Mouse (Mus musculus) hindbrain, embryonic 12.5 days (tissue): ENCODE results near the gene Psmb5. TPM values are rescaled to one million over a fixed set of nuclear protein-coding genes. Genes with fewer than 3 reads are reported as not detected.

Experiments used
- ATAC-seq: fragments of 200-750 bp; cut with Nextera tagmentation; 2 replicates; pipeline ENCODE4 v1.8.0; 2017; ENCODE audit warnings: moderate TSS enrichment; ENCODE audit not compliant: low FRiP score
- H3K27ac ChIP-seq: fragments of 300-500 bp; sonication (generic); 2 replicates; pipeline ENCODE4 v1.5.1; 2016; ENCODE audit warnings: mild to moderate bottlenecking
- H3K27me3 ChIP-seq: fragments of 300-500 bp; sonication (generic); 2 replicates; pipeline ENCODE4 v1.6.1; 2016; ENCODE audit warnings: mild to moderate bottlenecking
- H3K36me3 ChIP-seq: fragments of 300-500 bp; sonication (generic); 2 replicates; pipeline ENCODE4 v1.6.1; 2016; ENCODE audit warnings: mild to moderate bottlenecking
- H3K4me1 ChIP-seq: fragments of 300-500 bp; sonication (generic); 2 replicates; pipeline ENCODE4 v1.6.1; 2016
- H3K4me2 ChIP-seq: fragments of 300-500 bp; sonication (generic); replicated peaks from 2 replicates; pipeline ENCODE4 v1.6.1; 2016; ENCODE audit warnings: mild to moderate bottlenecking
- H3K4me3 ChIP-seq: fragments of 300-500 bp; sonication (generic); 2 replicates; pipeline ENCODE4 v1.5.1; 2016; ENCODE audit warnings: mild to moderate bottlenecking
- H3K9ac ChIP-seq: fragments of 300-500 bp; sonication (generic); 2 replicates; pipeline ENCODE4 v1.6.1; 2016; ENCODE audit warnings: mild to moderate bottlenecking, moderate library complexity
- H3K9me3 ChIP-seq: fragments of 300-500 bp; sonication (generic); replicated peaks from 2 replicates; pipeline ENCODE4 v1.6.1; 2016; ENCODE audit warnings: mild to moderate bottlenecking
- WGBS: fragments of 180-500 bp; shearing (Covaris S2); methylation state at CpG from one replicate; pipeline ENCODE4 v1.1.7; 2016; 5-methylcytosine and 5-hydroxymethylcytosine counted together
- polyA plus RNA-seq: library from polyadenylated mRNA; unstranded; fragments of >200 nt; fragmentation: Nextera tagmentation; extraction: Ambion mirVana; gene quantifications from 2 replicates; pipeline ENCODE4 v1.2.1, GENCODE M21; 2016

Psmb5 gene
- 354 and 376 TPM in 2 replicates for polyA plus RNA-seq

DNA sequence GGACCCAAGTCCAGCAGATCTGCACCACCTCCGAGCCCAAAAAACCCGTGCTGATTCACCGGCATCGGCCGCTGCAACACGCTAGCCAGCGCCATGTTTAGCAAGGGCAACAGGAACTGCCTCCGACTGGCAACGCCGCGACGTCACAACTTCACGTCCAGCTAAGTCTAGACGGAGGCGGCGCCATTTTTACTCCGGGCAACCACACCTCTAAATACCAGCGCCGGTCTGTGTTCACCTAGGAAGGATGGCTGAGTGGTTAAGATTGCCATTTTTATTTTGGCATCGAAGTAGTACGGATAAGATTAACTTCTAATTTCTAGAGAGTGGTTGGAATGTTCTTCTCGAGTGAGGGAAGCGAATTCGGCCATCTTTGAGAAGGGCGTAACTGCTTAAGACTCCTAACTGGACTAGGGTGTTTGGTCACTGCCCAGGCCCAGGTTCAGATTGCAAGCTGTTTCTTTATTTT is at the start of gene Psmb5:
Gene Psmb5 (minus strand): TSS at position 126 of the 469 bp plus-strand sequence.
- Histone ChIP-seq H3K4me1 (peaks cover 9% of the 10 kb centered on the region), H3K27me3 (no peaks in the 10 kb centered on the region), H3K4me3 (peak within 1 kb of the TSS; percentile 88), H3K9ac (peak within 1 kb of the TSS; percentile 92), H3K9me3 (no peaks in the 10 kb centered on the region), H3K27ac (peak within 1 kb of the TSS; percentile 71), H3K36me3 (peaks cover 27% of the 10 kb centered on the region), H3K4me2 (peak within 1 kb of the TSS; percentile 75)
- ATAC-seq = peak; percentile 90
- under 1% methylated on average over 25 of the region's 25 CpGs for WGBS

DNA sequence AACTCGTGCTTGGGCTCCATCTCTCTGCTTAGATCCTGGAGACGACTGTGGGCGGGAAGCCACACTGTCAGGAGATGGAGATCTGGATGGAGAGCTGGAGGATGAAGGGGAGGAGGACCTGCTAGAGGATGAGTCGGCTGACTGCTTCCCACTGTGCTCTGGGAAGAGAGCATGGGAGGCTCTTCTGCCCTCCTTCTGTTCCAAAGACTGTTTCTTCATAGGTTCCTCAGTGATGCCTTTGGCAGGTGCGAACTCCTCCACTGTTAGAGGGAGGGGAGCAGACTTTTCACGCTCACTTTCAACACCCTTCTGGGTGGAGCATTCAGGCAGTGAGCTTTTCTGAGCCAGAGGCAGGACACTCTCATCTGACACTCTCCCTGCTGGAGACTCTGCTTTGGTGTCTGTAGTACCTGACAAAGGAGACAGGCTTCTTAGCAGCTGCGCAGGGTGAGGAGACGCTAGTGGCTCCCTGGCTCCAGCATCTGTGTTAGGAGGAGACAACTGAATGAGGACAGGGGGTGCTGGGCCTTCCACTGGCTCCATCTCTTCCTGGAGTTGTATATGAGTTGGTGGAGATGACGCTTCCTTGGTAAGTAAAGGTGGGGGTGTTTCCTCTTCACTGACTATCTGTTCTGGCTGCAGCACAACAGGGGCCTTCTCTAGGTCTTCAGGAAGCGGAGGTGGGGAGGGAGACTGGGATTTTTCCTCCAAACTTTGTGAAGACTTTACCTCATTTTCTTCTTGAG is 46.8 kb upstream of the Psmb5 start:
- no peaks in the 10 kb centered on the region for H3K27me3 ChIP-seq
- ATAC-seq = no peak
- H3K4me3 ChIP-seq = no peak overlapping the region
- H3K4me2 ChIP-seq = no peak overlapping the region
- H3K9me3 ChIP-seq = no peaks in the 10 kb centered on the region
- H3K4me1 ChIP-seq = no peaks in the 10 kb centered on the region
- H3K27ac ChIP-seq = no peak overlapping the region
- peaks cover 94% of the 10 kb centered on the region for H3K36me3 ChIP-seq
- 92% methylated on average over 10 of the region's 10 CpGs for WGBS
- H3K9ac ChIP-seq = no peak overlapping the region

DNA sequence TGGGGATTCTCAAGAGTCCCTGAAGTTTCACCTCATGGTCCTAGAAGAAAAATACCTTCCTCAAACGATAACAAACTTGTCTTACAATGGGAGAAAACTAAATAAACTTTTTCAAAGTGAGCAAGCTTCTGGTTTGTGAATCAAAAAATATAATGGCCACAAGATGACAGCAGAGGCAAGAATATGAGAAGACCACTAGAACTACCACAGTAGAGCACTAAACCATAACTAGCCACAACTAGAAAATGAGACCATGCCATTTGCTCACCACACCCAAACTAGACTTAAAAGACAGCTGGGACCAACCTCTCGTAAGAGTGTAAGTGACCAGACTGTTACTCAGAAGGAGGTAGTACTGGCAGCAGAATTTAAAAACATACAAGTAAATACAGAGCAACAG is 42.2 kb upstream of the Psmb5 start:
- H3K9me3 ChIP-seq = no peaks in the 10 kb centered on the region
- H3K4me2 ChIP-seq = no peak overlapping the region
- no peak for ATAC-seq
- no peaks in the 10 kb centered on the region for H3K27me3 ChIP-seq
- 93% methylated on average over 2 of the region's 2 CpGs for WGBS
- H3K36me3 ChIP-seq = peaks cover 92% of the 10 kb centered on the region
- no peaks in the 10 kb centered on the region for H3K4me1 ChIP-seq
- H3K27ac ChIP-seq = no peak overlapping the region
- H3K4me3 ChIP-seq = no peak overlapping the region
- H3K9ac ChIP-seq = no peak overlapping the region

DNA sequence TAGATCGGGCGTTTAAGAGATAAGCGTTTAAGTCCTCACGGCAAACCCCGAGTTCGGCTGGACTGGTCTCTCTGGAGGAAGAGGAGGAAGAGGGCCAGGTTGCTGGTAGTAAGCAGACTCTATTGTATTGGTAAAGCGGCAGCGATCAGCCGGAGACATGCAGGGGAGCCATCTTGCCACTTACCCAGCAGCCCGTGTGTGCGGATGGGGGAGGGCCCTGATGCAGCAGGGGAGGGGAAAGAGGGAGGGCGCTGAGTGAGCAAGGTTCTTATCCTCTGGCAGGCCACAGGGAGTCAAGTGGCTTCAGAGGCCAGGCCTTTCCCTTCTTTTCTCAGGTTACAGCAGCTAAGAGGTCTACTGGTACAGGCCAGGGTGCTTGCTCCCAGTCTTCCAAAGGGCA is 35.7 kb upstream of the Psmb5 start:
- WGBS = 0% methylated on average over 12 of the region's 12 CpGs
- H3K27ac ChIP-seq = peak overlapping the region; percentile 85
- peaks cover 60% of the 10 kb centered on the region for H3K36me3 ChIP-seq
- H3K9me3 ChIP-seq = no peaks in the 10 kb centered on the region
- H3K4me2 ChIP-seq = peak overlapping the region; percentile 92
- H3K4me3 ChIP-seq = peak overlapping the region; percentile 63
- peaks cover 43% of the 10 kb centered on the region for H3K4me1 ChIP-seq
- peak overlapping the region; percentile 90 for H3K9ac ChIP-seq
- H3K27me3 ChIP-seq = no peaks in the 10 kb centered on the region
- peak; percentile 80 for ATAC-seq

- Histone ChIP-seq H3K27ac (peak overlapping the region; percentile 85), H3K9ac (peak overlapping the region; percentile 90), H3K27me3 (no peaks in the 10 kb centered on the region), H3K4me3 (peak overlapping the region; percentile 63), H3K4me1 (peaks cover 48% of the 10 kb centered on the region), H3K9me3 (no peaks in the 10 kb centered on the region), H3K4me2 (peak overlapping the region; percentile 92), H3K36me3 (peaks cover 61% of the 10 kb centered on the region)
- 0 out of 2 replicates have a peak, but pooled peaks have one; percentile 38 for ATAC-seq
- 0% methylated on average over 6 of the region's 7 CpGs for WGBS
Observed at GRCm38 (mm10) chr14:54652787-54653186, 35.0 kb upstream of the Psmb5 start.

GRCm38 (mm10) chr14:54651556-54651955 is 33.7 kb upstream of the Psmb5 start:
- H3K27ac ChIP-seq = no peak overlapping the region
- H3K9me3 ChIP-seq = no peaks in the 10 kb centered on the region
- 66% methylated on average over 4 of the region's 4 CpGs for WGBS
- peaks cover 64% of the 10 kb centered on the region for H3K36me3 ChIP-seq
- no peak overlapping the region for H3K9ac ChIP-seq
- H3K4me2 ChIP-seq = peak overlapping the region; percentile 92
- no peak for ATAC-seq
- peaks cover 48% of the 10 kb centered on the region for H3K4me1 ChIP-seq
- H3K27me3 ChIP-seq = no peaks in the 10 kb centered on the region
- no peak overlapping the region; the same call in 1 of the 2 replicates for H3K4me3 ChIP-seq

DNA sequence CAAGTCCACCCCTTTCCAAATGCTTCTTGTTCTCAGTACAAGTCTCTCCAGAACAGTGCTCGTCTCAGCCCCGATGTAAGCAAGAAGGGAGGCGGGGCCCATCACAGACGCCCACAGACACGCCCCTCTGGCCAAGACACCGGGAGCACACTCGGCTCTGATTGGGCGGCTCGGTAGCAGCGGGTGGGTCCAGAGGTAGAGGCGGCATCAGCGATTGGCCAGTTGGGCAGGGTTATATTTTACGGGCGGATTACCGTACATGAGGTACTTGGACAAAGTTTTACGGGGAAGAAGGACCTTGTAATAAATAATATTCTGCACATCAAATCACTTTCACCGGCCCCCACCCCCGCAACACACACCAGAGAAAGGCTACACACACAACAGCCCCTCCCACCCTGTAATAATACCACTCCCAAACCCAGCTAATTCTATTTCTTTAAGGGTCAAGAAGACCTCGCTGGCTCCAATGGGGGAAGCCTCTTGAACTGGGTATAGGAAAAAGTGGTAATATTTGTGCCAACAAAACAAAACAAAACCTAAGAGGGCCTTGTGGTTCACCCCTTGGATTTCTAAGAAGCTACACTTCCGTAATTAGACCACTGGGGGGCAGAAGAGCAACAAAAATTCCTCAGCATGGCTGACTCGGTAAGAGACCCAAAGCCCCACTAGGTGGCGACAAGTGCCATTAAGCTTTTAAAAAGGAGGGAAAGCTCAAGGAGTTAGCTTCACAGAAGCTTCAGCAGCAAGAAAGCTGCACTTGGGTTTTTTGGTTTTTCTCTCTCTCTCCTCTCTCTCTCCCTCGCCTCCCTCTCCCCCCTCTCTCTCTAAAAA is 33.0 kb upstream of the Psmb5 start:
- Histone ChIP-seq H3K27me3 (no peaks in the 10 kb centered on the region), H3K9ac (no peak overlapping the region), H3K27ac (no peak overlapping the region), H3K4me1 (peaks cover 48% of the 10 kb centered on the region), H3K4me3 (no peak overlapping the region), H3K9me3 (no peaks in the 10 kb centered on the region), H3K36me3 (peaks cover 64% of the 10 kb centered on the region), H3K4me2 (peak overlapping the region; percentile 92)
- 66% methylated on average over 23 of the region's 23 CpGs for WGBS
- peak; percentile 13 for ATAC-seq

DNA sequence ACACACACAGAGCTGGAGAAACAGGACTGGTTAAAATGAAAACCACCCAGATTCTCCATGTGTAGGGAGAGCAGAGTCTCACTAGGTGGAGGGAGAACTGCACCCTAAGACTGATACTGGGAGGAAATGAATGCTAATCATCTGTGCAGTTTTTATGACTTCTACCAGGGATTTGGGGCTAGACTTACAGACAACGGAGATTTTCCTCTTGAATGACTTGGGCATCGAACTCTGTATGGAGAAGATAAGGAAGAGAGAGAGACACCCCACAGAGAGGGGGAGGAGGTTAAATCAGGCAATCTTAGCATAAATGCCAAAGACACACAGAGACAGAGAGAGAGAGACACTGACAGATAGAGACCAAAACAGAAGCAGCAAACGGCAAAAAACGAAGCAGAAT is 30.1 kb upstream of the Psmb5 start:
- Histone ChIP-seq H3K4me1 (peaks cover 41% of the 10 kb centered on the region), H3K4me2 (no peak overlapping the region), H3K9me3 (no peaks in the 10 kb centered on the region), H3K9ac (no peak overlapping the region), H3K27ac (no peak overlapping the region), H3K36me3 (peaks cover 86% of the 10 kb centered on the region), H3K4me3 (no peak overlapping the region), H3K27me3 (no peaks in the 10 kb centered on the region)
- ATAC-seq = no peak
- 77% methylated on average over 4 of the region's 4 CpGs for WGBS

GRCm38 (mm10) chr14:54646898-54647636 is 29.2 kb upstream of the Psmb5 start:
- Histone ChIP-seq H3K4me1 (peaks cover 34% of the 10 kb centered on the region), H3K36me3 (peaks cover 95% of the 10 kb centered on the region), H3K9ac (no peak overlapping the region), H3K27ac (no peak overlapping the region), H3K4me3 (no peak overlapping the region), H3K27me3 (no peaks in the 10 kb centered on the region), H3K9me3 (no peaks in the 10 kb centered on the region), H3K4me2 (no peak overlapping the region)
- WGBS = 96% methylated on average over 8 of the region's 8 CpGs
- no peak for ATAC-seq

DNA sequence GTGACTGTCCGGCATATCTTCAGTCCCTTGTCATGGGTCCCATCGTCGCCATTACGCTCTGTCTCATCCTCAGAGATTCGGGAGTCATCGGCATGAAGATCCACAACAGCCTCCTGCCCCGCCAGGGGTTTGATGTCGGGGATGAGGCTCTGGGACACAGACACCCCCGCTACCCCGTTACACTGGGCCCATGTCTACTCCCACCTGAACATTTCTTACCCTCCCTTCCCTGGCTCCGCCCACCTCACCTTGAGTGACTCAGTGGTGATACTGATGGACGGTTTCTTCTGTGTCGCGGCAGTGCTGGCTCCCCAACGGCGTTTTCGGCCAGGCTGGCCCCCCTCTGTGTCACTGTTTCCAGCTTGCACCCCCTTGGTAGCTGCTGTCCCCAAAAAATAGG is 28.6 kb upstream of the Psmb5 start:
- no peak overlapping the region for H3K9ac ChIP-seq
- WGBS = 94% methylated on average over 17 of the region's 17 CpGs
- ATAC-seq = no peak

DNA sequence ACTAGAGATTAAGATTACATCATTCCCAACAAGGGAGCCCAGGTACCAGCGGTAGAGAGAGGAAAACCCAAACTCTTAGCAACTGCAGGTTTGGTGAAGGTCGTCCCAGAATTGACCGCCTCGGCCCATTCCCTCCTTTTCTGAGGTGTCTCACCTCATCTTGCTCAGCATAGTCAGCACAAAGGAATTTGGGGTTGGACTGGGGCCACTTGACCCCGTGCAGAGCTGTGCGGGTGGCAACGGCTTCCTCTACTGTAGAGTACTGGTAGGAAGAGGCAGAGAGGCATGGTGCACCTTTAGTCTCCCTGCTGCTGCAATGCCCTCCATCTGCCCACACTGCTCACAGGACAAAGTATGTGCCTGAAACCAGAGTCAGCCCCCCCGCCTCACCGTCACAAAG is 26.5 kb upstream of the Psmb5 start:
- 97% methylated on average over 9 of the region's 9 CpGs for WGBS
- no peaks in the 10 kb centered on the region for H3K9me3 ChIP-seq
- no peak overlapping the region for H3K27ac ChIP-seq
- peaks cover 23% of the 10 kb centered on the region for H3K4me1 ChIP-seq
- H3K9ac ChIP-seq = no peak overlapping the region
- H3K27me3 ChIP-seq = no peaks in the 10 kb centered on the region
- no peak overlapping the region for H3K4me3 ChIP-seq
- no peak for ATAC-seq
- no peak overlapping the region for H3K4me2 ChIP-seq
- peaks cover 71% of the 10 kb centered on the region for H3K36me3 ChIP-seq

More for the DNA sequence above, 28.6 kb upstream of the Psmb5 start:
- no peak overlapping the region for H3K4me3 ChIP-seq
- no peaks in the 10 kb centered on the region for H3K27me3 ChIP-seq
- no peak overlapping the region for H3K4me2 ChIP-seq
- peaks cover 89% of the 10 kb centered on the region for H3K36me3 ChIP-seq
- peaks cover 28% of the 10 kb centered on the region for H3K4me1 ChIP-seq
- H3K9me3 ChIP-seq = no peaks in the 10 kb centered on the region
- H3K27ac ChIP-seq = no peak overlapping the region

- H3K4me3 ChIP-seq = no peak overlapping the region
- H3K9me3 ChIP-seq = no peaks in the 10 kb centered on the region
- H3K4me1 ChIP-seq = peaks cover 19% of the 10 kb centered on the region
- WGBS = 85% methylated on average over 2 of the region's 2 CpGs
- H3K36me3 ChIP-seq = peaks cover 72% of the 10 kb centered on the region
- no peaks in the 10 kb centered on the region for H3K27me3 ChIP-seq
- H3K9ac ChIP-seq = no peak overlapping the region
- no peak overlapping the region; the same call in 1 of the 2 replicates for H3K27ac ChIP-seq
- ATAC-seq = no peak
- no peak overlapping the region for H3K4me2 ChIP-seq
Observed at GRCm38 (mm10) chr14:54643011-54643410, 25.2 kb upstream of the Psmb5 start.
